Mouse (Mus musculus) lung, embryonic 14.5 days (tissue): ENCODE results near the gene Clstn3. TPM values are rescaled to one million over a fixed set of nuclear protein-coding genes. Genes with fewer than 3 reads are reported as not detected.
"Not testable (repeated sequence)": the region's sequence is repeated elsewhere in the genome, so short reads cannot be mapped to it uniquely, and the experiment has no call there.

ENCODE experiments used
- ATAC-seq: fragments of 200-750 bp; cut with Nextera tagmentation; 2 replicates; pipeline ENCODE4 v1.8.0; 2017; ENCODE audit warnings: mild to moderate bottlenecking, moderate TSS enrichment, moderate library complexity; ENCODE audit not compliant: insufficient read depth
- DNase-seq: peaks from one replicate; pipeline ENCODE4 v3.0.0-alpha.2; 2015
- H3K27ac ChIP-seq: fragments of 300-500 bp; sonication (generic); 2 replicates; pipeline ENCODE4 v1.5.1; 2014; ENCODE audit warnings: low read depth, mild to moderate bottlenecking, moderate library complexity
- H3K27me3 ChIP-seq: fragments of 300-500 bp; sonication (generic); 2 replicates; pipeline ENCODE4 v1.6.1; 2014; ENCODE audit warnings: low read length, control low read depth; ENCODE audit not compliant: insufficient read depth
- H3K36me3 ChIP-seq: fragments of 300-500 bp; sonication (generic); 2 replicates; pipeline ENCODE4 v1.6.1; 2014; ENCODE audit warnings: control low read depth; ENCODE audit not compliant: insufficient read depth
- H3K4me1 ChIP-seq: fragments of 300-500 bp; sonication (generic); 2 replicates; pipeline ENCODE4 v1.6.1; 2014; ENCODE audit warnings: antibody characterized with exemption, control low read depth; ENCODE audit not compliant: insufficient read depth
- H3K4me2 ChIP-seq: fragments of 300-500 bp; sonication (generic); 2 replicates; pipeline ENCODE4 v1.6.1; 2014; ENCODE audit warnings: mild to moderate bottlenecking
- H3K4me3 ChIP-seq: fragments of 300-500 bp; sonication (generic); 2 replicates; pipeline ENCODE4 v1.5.1; 2014; ENCODE audit warnings: low read depth, low read length
- H3K9ac ChIP-seq: fragments of 300-500 bp; sonication (generic); 2 replicates; pipeline ENCODE4 v1.6.1; 2014
- H3K9me3 ChIP-seq: fragments of 300-500 bp; sonication (generic); 2 replicates; pipeline ENCODE4 v1.6.1; 2016; ENCODE audit warnings: low read depth, low read length, control low read depth
- CTCF ChIP-seq: IDR thresholded peaks from 2 replicates; pipeline ENCODE4 v1.5.1; 2016; ENCODE audit warnings: antibody characterized with exemption, low read depth
- WGBS: fragments of 180-500 bp; shearing (Covaris S2); extraction: QIAGEN DNeasy Blood & Tissue Kit; methylation state at CpG from one replicate; pipeline ENCODE4 v1.1.7; 2014; 5-methylcytosine and 5-hydroxymethylcytosine counted together
- polyA plus RNA-seq: library from polyadenylated mRNA; unstranded; fragments of >200 nt; fragmentation: Nextera tagmentation; extraction: Ambion mirVana; gene quantifications from 2 replicates; pipeline ENCODE4 v1.2.1, GENCODE M21; 2014

Clstn3 gene
- polyA plus RNA-seq, result 1.9 and 2.0 TPM in 2 replicates

DNA sequence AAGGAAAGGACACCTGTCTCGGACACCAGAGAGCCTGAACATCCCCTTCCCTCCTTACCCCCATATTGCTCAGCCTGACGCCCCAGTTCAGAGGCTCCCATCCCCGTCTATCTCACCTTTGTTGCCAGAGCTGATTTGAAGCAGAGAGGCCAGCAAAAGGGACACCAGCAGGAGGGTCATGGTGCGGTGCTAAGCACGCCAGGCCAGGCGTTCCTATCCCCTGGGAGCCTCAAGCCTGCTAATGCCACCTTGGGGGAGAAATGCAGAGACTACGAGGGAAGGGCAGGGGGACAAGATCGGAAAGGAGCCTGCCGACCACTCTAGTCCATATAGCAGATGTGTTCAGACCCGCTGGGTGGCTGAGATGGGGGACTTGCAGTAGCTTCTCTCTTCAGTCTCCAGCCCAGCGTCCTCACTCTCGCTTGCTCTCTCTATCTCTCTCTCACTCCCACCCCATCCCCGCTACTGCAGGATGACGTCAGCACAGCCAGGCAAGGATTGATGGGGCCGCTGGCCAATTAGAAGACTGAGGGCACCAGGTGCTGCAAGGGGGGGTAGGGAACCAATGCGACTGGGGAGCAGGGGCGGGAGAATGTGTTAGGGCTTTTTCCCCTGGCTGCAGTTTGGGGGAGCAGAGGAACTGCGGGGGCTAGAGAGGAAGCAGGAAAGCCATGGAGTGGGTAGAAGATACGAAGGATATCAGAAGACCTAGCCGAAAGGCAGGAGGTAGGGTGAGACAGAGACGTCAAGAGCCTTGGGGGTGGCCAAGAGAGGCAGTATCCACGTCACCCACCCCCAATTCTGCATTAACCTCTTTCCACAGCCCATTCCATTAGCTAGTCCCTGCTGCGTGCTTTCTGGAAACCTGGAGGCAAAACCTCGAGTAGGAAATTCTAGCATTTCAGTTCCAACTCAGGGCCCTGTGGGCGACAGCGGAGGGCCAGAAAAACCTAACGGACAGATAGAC lies at the start of gene Clstn3:
Clstn3 (minus strand) TSS at position 490 of the 967 bp plus-strand sequence.
- Histone ChIP-seq H3K4me2 (peak within 1 kb of the TSS; percentile 75), H3K9ac (peak within 1 kb of the TSS; percentile 53), H3K27ac (no peak within 1 kb of the TSS), H3K4me3 (peak within 1 kb of the TSS; percentile 44), H3K9me3 (no peaks in the 10 kb centered on the region), H3K4me1 (no peaks in the 10 kb centered on the region), H3K36me3 (no peaks in the 10 kb centered on the region), H3K27me3 (no peaks in the 10 kb centered on the region; the same call in 1 of the 2 replicates)
- ATAC-seq, result peak; percentile 97
- DNase-seq, result peak; percentile 84
- WGBS, result 4% methylated on average over 27 of the region's 27 CpGs
- TF ChIP-seq CTCF, result no peak

DNA sequence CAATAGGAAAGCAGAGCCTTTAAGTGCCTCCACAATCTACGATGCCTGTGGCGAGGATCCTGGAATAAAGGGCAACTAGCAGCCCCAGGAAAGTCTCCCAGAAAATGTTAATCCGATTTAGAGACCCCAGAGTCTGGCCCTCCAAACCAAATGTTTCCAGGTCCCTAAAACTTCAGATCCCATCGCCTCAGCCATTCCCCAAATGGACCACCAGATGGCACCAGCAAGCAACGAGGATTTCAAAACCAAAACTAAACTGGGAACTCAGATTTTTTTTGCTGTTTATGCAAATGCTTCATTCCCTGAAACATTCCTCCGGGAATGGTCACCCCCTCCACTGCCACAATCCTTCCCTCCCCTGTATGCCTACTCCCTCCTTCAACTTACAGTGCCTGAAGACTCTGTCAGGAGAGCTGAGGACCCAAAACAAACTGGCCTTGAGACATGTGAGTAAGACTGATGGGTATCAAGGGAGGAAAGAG lies 47.8 kb upstream of the Clstn3 start, which contains the start of gene C1ra:
C1ra (plus strand) TSS at position 51 of the 482 bp plus-strand sequence.
- 4% methylated on average over 6 of the region's 6 CpGs for WGBS
- Histone ChIP-seq H3K36me3 (no peaks in the 10 kb centered on the region), H3K27me3 (no peaks in the 10 kb centered on the region), H3K4me1 (no peaks in the 10 kb centered on the region), H3K9me3 (no peaks in the 10 kb centered on the region), H3K4me2 (peak within 1 kb of the TSS; percentile 58), H3K27ac (no peak within 1 kb of the TSS), H3K9ac (peak within 1 kb of the TSS; percentile 38; the same call in 1 of the 2 replicates), H3K4me3 (peak within 1 kb of the TSS; percentile 21)
- peak; percentile 58 for ATAC-seq
- peak; percentile 80 for TF ChIP-seq CTCF
- peak; percentile 86 for DNase-seq

DNA sequence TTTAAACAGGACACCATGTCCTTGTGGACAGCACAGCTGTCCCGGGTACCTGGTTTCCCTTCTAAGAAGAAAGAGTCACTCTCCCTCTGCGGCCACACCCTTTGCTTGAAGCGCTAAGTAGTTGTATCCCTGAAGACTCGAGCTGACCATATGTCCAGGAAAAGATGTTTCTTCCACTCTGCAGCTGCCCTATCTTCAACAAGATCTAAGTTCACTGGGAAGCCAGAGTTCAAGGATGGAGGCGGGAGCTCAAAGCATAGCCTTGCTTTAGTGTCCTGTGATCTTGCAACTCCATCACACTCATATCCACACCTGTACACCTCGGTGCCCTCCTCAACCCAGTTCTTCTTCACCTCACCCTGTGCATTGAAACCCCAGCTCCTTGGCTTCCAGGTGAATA lies 47.3 kb upstream of the Clstn3 start:
- no peak overlapping the region for H3K4me2 ChIP-seq
- no peaks in the 10 kb centered on the region for H3K4me1 ChIP-seq
- no peak overlapping the region for H3K4me3 ChIP-seq
- no peaks in the 10 kb centered on the region for H3K9me3 ChIP-seq
- DNase-seq, result no peak
- H3K27ac ChIP-seq, result no peak overlapping the region
- ATAC-seq, result no peak; the same call in 1 of the 2 replicates
- TF ChIP-seq CTCF, result no peak
- 62% methylated on average over 6 of the region's 6 CpGs for WGBS
- H3K9ac ChIP-seq, result no peak overlapping the region
- H3K36me3 ChIP-seq, result no peaks in the 10 kb centered on the region
- no peaks in the 10 kb centered on the region for H3K27me3 ChIP-seq

DNA sequence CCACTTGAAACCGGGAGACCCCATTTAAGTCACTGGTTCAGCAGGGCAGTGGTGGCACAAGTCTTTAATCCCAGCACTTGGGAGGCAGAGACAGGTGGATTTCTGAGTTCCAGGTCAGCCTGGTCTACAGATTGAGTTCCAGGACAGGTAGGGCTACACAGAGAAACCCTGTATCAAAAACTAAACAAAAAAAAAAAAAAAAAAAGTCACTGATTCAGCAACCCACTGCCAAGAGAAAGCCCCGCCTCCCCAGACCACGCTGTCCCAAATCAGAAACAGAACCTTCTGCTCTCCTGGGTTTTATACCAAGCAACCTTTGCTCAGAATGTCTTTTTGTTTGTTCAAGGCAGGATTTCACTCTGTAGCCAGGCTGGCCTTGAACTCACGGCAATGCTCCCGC lies 44.6 kb upstream of the Clstn3 start:
- H3K27me3 ChIP-seq, H3K36me3 ChIP-seq, H3K27ac ChIP-seq, H3K4me1 ChIP-seq, H3K9me3 ChIP-seq, H3K4me3 ChIP-seq, DNase-seq, H3K9ac ChIP-seq, ATAC-seq, H3K4me2 ChIP-seq: not testable (repeated sequence)
- WGBS, result 86% methylated on average over 5 of the region's 5 CpGs

DNA sequence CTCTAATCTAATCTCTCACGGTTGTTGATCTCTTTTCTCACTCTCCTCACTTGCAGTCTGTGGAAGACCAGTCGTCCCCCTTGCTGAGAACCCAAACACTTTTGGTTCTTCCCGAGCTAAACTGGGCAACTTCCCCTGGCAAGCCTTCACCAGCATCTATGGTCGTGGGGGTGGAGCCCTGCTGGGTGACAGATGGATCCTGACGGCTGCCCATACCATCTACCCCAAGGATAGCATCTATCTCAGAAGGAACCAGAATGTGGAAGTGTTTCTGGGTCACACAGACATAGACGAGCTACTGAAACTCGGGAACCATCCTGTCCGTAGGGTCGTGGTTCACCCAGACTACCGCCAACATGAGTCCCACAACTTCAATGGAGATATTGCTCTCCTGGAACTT lies 43.7 kb upstream of the Clstn3 start:
- DNase-seq (no peak), ATAC-seq (no peak)
- Histone ChIP-seq H3K27ac (no peak overlapping the region), H3K4me2 (no peak overlapping the region), H3K27me3 (no peaks in the 10 kb centered on the region), H3K4me3 (no peak overlapping the region), H3K9me3 (no peaks in the 10 kb centered on the region), H3K4me1 (no peaks in the 10 kb centered on the region), H3K36me3 (no peaks in the 10 kb centered on the region), H3K9ac (no peak overlapping the region)
- 68% methylated on average over 10 of the region's 10 CpGs for WGBS
- TF ChIP-seq CTCF, result no peak

DNA sequence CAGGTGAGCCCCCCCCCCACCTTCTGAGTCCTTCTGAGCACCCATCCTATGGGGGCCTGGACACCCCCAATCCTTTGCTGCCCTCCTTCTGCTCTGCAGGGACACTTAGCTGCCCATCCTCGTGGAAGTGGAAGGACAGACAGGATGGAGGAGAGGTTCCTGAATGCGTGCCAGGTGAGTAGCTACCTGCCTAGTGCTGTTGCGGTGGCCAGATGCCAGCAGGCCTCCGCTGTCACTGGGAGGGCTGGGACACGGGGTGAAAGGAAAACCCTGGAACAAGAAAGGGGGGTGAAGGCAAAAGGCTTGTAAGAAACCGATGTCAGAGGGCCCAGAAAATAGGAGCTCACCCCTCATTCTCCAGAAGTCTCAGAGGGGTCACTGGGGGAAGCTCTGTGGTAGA lies 42.4 kb upstream of the Clstn3 start:
- no peak for DNase-seq
- H3K27ac ChIP-seq, result no peak overlapping the region
- H3K9me3 ChIP-seq, result no peaks in the 10 kb centered on the region
- WGBS, result 67% methylated on average over 6 of the region's 6 CpGs
- no peak for ATAC-seq
- H3K4me1 ChIP-seq, result no peaks in the 10 kb centered on the region
- no peaks in the 10 kb centered on the region for H3K27me3 ChIP-seq
- H3K4me3 ChIP-seq, result no peak overlapping the region
- no peak for TF ChIP-seq CTCF
- H3K36me3 ChIP-seq, result no peaks in the 10 kb centered on the region
- H3K4me2 ChIP-seq, result no peak overlapping the region
- no peak overlapping the region for H3K9ac ChIP-seq

DNA sequence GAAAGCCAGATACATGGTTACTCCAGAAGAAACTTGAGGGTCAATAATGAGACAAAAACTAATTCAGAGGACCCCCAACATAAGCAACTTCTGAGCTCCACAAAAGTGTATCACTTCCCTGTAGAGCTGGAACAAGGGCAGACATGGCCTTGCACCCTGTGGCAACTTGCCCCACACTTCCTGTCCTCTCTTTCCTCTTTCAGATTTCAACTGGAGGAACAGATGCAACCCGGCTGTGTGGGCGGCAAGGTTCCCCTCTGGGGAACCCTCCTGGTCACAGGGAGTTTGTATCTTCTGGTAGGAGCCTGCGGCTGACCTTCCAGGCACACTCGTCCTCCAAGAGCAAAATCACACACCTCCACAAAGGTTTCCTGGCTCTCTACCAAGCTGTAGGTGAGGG lies 40.4 kb upstream of the Clstn3 start:
- WGBS, result 60% methylated on average over 4 of the region's 4 CpGs
- H3K27me3 ChIP-seq, result no peaks in the 10 kb centered on the region
- H3K4me2 ChIP-seq, result no peak overlapping the region
- no peak overlapping the region for H3K9ac ChIP-seq
- no peaks in the 10 kb centered on the region for H3K36me3 ChIP-seq
- H3K9me3 ChIP-seq, result no peaks in the 10 kb centered on the region
- no peak overlapping the region for H3K4me3 ChIP-seq
- H3K27ac ChIP-seq, result no peak overlapping the region
- DNase-seq (no peak), ATAC-seq (no peak)
- TF ChIP-seq CTCF, result no peak
- H3K4me1 ChIP-seq, result no peaks in the 10 kb centered on the region
